Mouse (Mus musculus) midbrain, embryonic 11.5 days (tissue): ENCODE results near the gene Brd9. TPM values are rescaled to one million over a fixed set of nuclear protein-coding genes. Genes with fewer than 3 reads are reported as not detected.

Experiments
- ATAC-seq: fragments of 200-750 bp; cut with Nextera tagmentation; 2 replicates; pipeline ENCODE4 v1.8.0; 2017; ENCODE audit warnings: moderate TSS enrichment, moderate library complexity; ENCODE audit not compliant: low FRiP score
- DNase-seq: peaks from one replicate; pipeline ENCODE4 v3.0.0; 2015; ENCODE audit warnings: low spot score; ENCODE audit errors: missing footprints
- H3K27ac ChIP-seq: fragments of 300-500 bp; sonication (generic); 2 replicates; pipeline ENCODE4 v1.5.1; 2014; ENCODE audit warnings: low read depth, low read length
- H3K27me3 ChIP-seq: fragments of 300-500 bp; sonication (generic); 2 replicates; pipeline ENCODE4 v1.6.1; 2014; ENCODE audit warnings: mild to moderate bottlenecking, low read length, moderate library complexity, mixed read lengths; ENCODE audit not compliant: control insufficient read depth, insufficient read depth
- H3K36me3 ChIP-seq: fragments of 300-500 bp; sonication (generic); 2 replicates; pipeline ENCODE4 v1.6.1; 2014; ENCODE audit warnings: mild to moderate bottlenecking, low read length, moderate library complexity, mixed read lengths; ENCODE audit not compliant: control insufficient read depth, insufficient read depth
- H3K4me1 ChIP-seq: fragments of 300-500 bp; sonication (generic); 2 replicates; pipeline ENCODE4 v1.6.1; 2014; ENCODE audit warnings: low read length; ENCODE audit not compliant: control insufficient read depth, insufficient read depth
- H3K4me2 ChIP-seq: fragments of 300-500 bp; sonication (generic); 2 replicates; pipeline ENCODE4 v1.6.1; 2014; ENCODE audit warnings: mild to moderate bottlenecking, moderate library complexity
- H3K4me3 ChIP-seq: fragments of 300-500 bp; sonication (generic); 2 replicates; pipeline ENCODE4 v1.5.1; 2014; ENCODE audit warnings: low read depth, low read length
- H3K9ac ChIP-seq: fragments of 300-500 bp; sonication (generic); 2 replicates; pipeline ENCODE4 v1.6.1; 2014; ENCODE audit warnings: low read length
- H3K9me3 ChIP-seq: fragments of 300-500 bp; sonication (generic); 2 replicates; pipeline ENCODE4 v1.6.1; 2016; ENCODE audit warnings: low read length; ENCODE audit not compliant: control insufficient read depth
- WGBS: fragments of 180-500 bp; shearing (Covaris S2); extraction: QIAGEN DNeasy Blood & Tissue Kit; methylation state at CpG from one replicate; pipeline ENCODE4 v1.1.7; 2014; 5-methylcytosine and 5-hydroxymethylcytosine counted together
- polyA plus RNA-seq: library from polyadenylated mRNA; unstranded; fragments of >200 nt; fragmentation: Nextera tagmentation; extraction: Ambion mirVana; gene quantifications from 2 replicates; pipeline ENCODE4 v1.2.1, GENCODE M21; 2014

Gene Brd9
- polyA plus RNA-seq, 1 experiment from 2014 or later = 76.7 TPM

DNA sequence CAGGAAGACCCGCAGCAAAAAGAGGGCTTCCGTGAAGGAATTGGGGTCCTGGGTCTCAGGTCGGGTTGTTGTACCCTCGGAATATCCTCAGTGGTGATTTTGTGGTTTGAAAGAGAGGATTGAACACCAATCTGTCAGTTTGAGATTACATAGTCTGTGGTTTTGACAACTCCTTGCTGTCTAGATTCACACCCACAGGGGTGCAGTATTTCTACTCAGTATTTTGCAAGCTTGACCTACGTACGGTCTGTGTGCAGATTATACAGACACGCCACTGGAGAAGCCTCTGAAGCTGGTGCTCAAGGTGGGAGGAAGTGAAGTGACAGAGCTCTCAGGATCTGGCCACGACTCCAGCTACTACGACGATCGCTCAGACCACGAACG, 558 bp downstream of the Brd9 start:
- H3K4me1 ChIP-seq = peaks cover 9% of the 10 kb centered on the region; the same call in 1 of the 2 replicates
- H3K27me3 ChIP-seq = no peaks in the 10 kb centered on the region
- DNase-seq (peak; percentile 79), ATAC-seq (peak; percentile 8; the same call in 1 of the 2 replicates)
- H3K9ac ChIP-seq = peak overlapping the region; percentile 85
- H3K27ac ChIP-seq = no peak overlapping the region
- peak overlapping the region; percentile 84 for H3K4me3 ChIP-seq
- WGBS = 51% methylated on average over 13 of the region's 13 CpGs
- H3K4me2 ChIP-seq = peak overlapping the region; percentile 82
- H3K9me3 ChIP-seq = no peaks in the 10 kb centered on the region
- peaks cover 14% of the 10 kb centered on the region for H3K36me3 ChIP-seq

DNA sequence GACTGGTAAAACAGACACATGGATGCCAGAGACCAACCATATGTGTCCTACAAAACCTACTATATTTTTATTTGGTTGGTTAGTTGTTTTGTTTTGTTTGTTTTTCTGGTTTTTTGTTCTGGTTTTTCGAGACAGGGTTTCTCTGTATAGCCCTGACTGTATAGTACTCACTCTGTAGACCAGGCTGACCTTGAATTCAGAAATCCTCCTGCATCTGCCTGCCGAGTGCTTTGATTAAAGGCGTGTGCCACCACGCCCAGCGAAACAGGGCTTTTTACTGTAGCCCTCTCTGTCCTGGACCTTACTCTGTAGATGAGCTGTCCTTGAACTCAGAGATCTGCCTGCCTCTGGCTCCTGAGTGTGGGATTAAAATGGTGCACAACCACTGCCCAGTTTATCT, 1.5 kb downstream of the Brd9 start:
- no peak overlapping the region for H3K27ac ChIP-seq

DNA sequence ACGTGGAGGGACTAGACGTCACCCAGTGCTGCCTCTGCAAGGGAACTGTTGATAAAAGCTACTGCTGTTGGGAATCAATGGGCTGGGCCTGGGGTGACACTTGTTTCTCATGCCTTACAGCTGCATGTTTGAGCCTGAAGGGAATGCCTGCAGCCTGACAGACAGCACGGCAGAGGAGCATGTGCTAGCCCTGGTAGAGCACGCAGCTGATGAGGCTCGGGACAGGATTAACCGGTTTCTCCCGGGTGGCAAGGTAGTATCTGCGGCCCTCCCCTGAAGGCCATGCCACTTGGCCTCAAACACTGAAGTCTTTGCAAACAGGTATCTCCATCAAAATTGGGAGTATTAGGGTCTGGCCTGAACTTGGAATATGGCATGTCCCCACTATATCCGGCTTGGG, 7.0 kb downstream of the Brd9 start:
- no peaks in the 10 kb centered on the region for H3K4me1 ChIP-seq
- no peak overlapping the region for H3K27ac ChIP-seq
- H3K36me3 ChIP-seq = peaks cover 28% of the 10 kb centered on the region
- 95% methylated on average over 9 of the region's 9 CpGs for WGBS
- H3K9me3 ChIP-seq = no peaks in the 10 kb centered on the region
- no peak overlapping the region for H3K9ac ChIP-seq
- no peak overlapping the region for H3K4me2 ChIP-seq
- H3K4me3 ChIP-seq = no peak overlapping the region
- DNase-seq (no peak), ATAC-seq (no peak)
- no peaks in the 10 kb centered on the region for H3K27me3 ChIP-seq

More for the DNA sequence above, 1.5 kb downstream of the Brd9 start:
- DNase-seq = peak; percentile 56
- Histone ChIP-seq H3K4me3 (no peak overlapping the region), H3K36me3 (peaks cover 15% of the 10 kb centered on the region), H3K4me1 (peaks cover 9% of the 10 kb centered on the region; the same call in 1 of the 2 replicates), H3K9me3 (no peaks in the 10 kb centered on the region), H3K9ac (no peak overlapping the region), H3K27me3 (no peaks in the 10 kb centered on the region), H3K4me2 (no peak overlapping the region)
- WGBS = 95% methylated on average over 5 of the region's 5 CpGs
- no peak for ATAC-seq

DNA sequence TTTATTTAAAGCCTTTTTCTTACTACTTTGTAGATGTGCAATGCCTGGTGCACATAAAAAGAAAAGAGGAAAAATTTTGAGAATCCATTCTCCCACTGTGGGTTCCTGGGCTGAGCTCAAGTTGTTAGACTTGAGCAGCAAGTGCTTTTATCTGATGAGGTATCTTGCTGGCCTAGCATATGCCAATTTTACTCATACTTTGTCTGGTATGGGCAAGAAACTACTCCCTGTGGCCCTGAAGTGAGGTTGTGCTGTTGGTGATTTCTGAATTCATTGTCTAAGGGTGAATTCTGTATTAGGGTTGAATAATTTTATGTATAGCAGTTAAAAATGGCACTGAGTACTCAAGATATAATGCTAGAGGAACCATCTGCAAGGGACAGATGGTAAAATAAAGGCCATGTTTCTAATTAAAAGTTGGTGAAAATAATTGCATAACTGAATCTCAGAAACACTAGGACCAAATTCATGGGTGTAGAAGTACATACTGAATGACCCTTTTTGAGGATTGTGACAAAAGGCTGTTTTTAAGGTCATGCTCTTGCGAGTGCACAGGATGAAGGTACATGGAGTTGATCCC, 16.0 kb downstream of the Brd9 start:
- H3K4me1 ChIP-seq = no peaks in the 10 kb centered on the region
- no peak overlapping the region for H3K9ac ChIP-seq
- no peak for ATAC-seq
- no peaks in the 10 kb centered on the region for H3K27me3 ChIP-seq
- no peak overlapping the region for H3K27ac ChIP-seq
- no peak overlapping the region for H3K4me3 ChIP-seq
- no peak overlapping the region for H3K4me2 ChIP-seq
- no peak for DNase-seq
- H3K36me3 ChIP-seq = peaks cover 22% of the 10 kb centered on the region
- 90% methylated on average over 1 of the region's 1 CpGs for WGBS
- no peaks in the 10 kb centered on the region for H3K9me3 ChIP-seq

DNA sequence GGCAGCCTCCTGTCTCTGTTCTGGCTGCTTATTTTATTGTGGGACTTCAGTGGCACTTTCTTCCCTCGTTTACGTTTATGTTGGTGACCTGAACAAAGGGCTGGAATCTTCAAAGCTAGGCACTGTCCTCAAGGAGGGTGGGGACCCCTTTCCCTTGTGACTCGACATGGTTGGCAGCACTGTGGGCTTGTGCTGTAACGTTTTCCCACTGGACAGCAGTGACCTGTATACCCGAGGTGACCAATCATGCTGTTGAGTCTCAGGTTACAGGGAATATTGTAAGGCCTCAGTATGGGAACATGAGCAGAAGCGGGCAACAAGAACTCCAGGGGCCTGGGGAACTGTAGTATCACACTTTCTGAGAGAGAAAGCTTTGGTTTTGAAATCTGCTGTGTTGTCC, 17.1 kb downstream of the Brd9 start:
- Histone ChIP-seq H3K4me3 (no peak overlapping the region), H3K9ac (no peak overlapping the region), H3K27me3 (no peaks in the 10 kb centered on the region), H3K4me2 (no peak overlapping the region), H3K27ac (no peak overlapping the region), H3K36me3 (peaks cover 20% of the 10 kb centered on the region), H3K9me3 (no peaks in the 10 kb centered on the region), H3K4me1 (no peaks in the 10 kb centered on the region)
- DNase-seq (no peak), ATAC-seq (no peak)
- whole genome bisulfite sequencing = 77% methylated on average over 6 of the region's 6 CpGs

DNA sequence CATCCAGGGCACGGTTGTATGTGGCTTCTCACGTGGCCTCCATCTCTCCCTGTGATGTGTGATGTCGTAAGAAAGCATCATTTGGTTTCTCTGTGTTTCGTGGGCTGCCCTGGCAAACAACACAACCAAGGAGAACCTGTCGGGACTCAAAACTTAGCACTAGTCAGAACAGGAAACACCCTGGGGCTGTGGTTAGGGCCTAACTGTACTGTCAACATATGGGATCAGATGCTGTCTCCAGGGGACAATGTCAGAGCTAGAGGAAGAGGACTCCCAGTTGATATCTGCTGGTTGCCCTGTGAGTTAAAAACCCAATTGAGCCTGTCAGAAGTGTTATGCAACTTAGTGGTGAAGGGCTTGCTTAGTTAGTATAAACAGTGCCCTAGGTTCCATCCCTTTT, 17.9 kb downstream of the Brd9 start:
- H3K4me3 ChIP-seq = no peak overlapping the region
- DNase-seq (no peak), ATAC-seq (no peak)
- H3K36me3 ChIP-seq = peaks cover 17% of the 10 kb centered on the region
- no peak overlapping the region for H3K9ac ChIP-seq
- H3K9me3 ChIP-seq = no peaks in the 10 kb centered on the region
- WGBS = 90% methylated on average over 5 of the region's 5 CpGs
- H3K4me1 ChIP-seq = no peaks in the 10 kb centered on the region
- no peaks in the 10 kb centered on the region for H3K27me3 ChIP-seq
- H3K4me2 ChIP-seq = no peak overlapping the region
- H3K27ac ChIP-seq = no peak overlapping the region

DNA sequence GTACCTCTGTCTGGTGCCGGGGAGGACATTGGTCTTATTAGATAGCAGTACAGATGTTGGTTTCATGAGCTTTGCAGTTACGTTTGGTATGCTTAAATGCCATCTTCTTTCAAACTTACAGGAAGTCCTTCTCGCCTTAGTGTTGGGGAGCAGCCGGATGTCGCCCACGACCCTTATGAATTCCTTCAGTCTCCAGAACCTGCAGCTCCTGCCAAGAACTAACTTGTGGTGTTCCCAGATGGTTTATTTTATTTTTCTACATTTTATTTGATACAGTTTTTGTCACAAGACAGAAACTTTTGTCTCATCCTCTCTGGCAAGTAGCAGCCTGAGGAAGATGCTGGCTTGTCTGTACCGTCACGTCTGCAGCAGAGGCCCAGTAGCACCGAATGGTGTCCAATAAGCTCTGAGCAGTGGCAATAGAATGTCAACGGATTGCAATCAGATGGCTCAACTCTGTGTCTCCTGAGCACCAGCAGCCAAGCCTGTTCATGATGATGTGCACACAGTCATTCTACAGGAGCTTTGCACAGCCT, 22.6 kb downstream of the Brd9 start:
- no peak overlapping the region for H3K27ac ChIP-seq
- H3K27me3 ChIP-seq = no peaks in the 10 kb centered on the region
- no peak overlapping the region for H3K4me3 ChIP-seq
- no peak overlapping the region for H3K4me2 ChIP-seq
- H3K36me3 ChIP-seq = peaks cover 26% of the 10 kb centered on the region
- ATAC-seq = no peak
- H3K9ac ChIP-seq = no peak overlapping the region
- WGBS = 88% methylated on average over 10 of the region's 10 CpGs
- H3K4me1 ChIP-seq = no peaks in the 10 kb centered on the region
- no peaks in the 10 kb centered on the region for H3K9me3 ChIP-seq
- DNase-seq = no peak

DNA sequence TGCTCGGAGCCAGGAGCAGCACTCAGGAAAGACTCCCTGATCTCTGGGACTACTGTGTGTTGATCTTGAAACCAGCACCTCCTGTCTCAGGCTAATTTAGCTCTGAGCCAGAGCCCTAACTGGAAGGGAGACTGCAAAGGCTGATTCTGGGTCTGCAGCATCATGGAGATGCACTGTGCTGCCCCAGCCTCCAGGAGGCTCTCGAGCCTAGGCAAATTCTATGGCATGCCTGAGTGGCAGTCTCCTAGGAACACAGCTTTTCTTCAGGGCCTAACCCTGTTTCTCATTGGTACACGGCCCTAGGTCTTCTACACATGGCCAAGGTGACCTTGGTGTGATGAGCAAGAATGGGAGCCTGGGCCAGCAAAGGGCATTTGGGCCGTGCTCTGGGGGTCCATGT, 23.6 kb downstream of the Brd9 start:
- no peak for DNase-seq
- Histone ChIP-seq H3K27ac (no peak overlapping the region), H3K4me2 (no peak overlapping the region), H3K9ac (no peak overlapping the region), H3K9me3 (no peaks in the 10 kb centered on the region), H3K27me3 (no peaks in the 10 kb centered on the region), H3K4me3 (no peak overlapping the region), H3K36me3 (peaks cover 23% of the 10 kb centered on the region), H3K4me1 (no peaks in the 10 kb centered on the region)
- WGBS = 80% methylated on average over 4 of the region's 4 CpGs
- ATAC-seq = no peak

DNA sequence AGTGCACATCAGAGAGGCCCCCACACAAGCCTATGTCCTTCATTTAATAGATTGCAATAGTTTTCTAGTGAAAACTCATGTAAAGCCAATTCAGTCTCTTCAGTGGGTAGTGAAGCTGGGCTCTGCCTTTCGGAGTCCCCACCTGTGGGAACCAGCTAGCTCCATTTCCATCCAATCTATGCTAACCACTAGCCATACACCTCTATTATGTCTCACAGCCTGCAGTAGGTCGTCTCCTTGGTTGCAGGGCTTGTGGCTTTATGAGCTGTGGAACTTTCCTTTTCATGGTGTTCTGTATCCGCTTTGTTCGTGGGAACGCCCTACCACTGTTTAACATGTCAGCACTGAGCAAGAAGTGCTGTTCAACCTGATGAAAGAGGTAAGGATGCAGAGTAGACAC, 25.9 kb downstream of the Brd9 start, which contains the start of gene Zdhhc11:
TSS of gene Zdhhc11 (plus strand) at position 301 of the 400 bp plus-strand sequence.
- no peaks in the 10 kb centered on the region for H3K4me1 ChIP-seq
- WGBS = 88% methylated on average over 5 of the region's 5 CpGs
- H3K4me3 ChIP-seq = no peak within 1 kb of the TSS
- H3K27ac ChIP-seq = no peak within 1 kb of the TSS
- peaks cover 16% of the 10 kb centered on the region for H3K36me3 ChIP-seq
- no peaks in the 10 kb centered on the region for H3K9me3 ChIP-seq
- H3K4me2 ChIP-seq = no peak within 1 kb of the TSS
- no peak within 1 kb of the TSS for H3K9ac ChIP-seq
- DNase-seq = no peak
- H3K27me3 ChIP-seq = no peaks in the 10 kb centered on the region
- no peak for ATAC-seq
